Mouse (Mus musculus) stomach, postnatal 0 days (tissue): Measurements from ENCODE around the gene Cacna1a.

ENCODE experiments used
- CTCF ChIP-seq: IDR thresholded peaks from 2 replicates; pipeline ENCODE4 v1.5.1; 2016; ENCODE audit warnings: antibody characterized with exemption, low read depth, mild to moderate bottlenecking, moderate library complexity
- EP300 ChIP-seq: optimal IDR thresholded peaks from 2 replicates; pipeline ENCODE3; 2016; ENCODE audit warnings: antibody characterized with exemption

GRCm38 (mm10) chr8:84567541-84567940 lies 179.3 kb downstream of the Cacna1a start:
- TF ChIP-seq CTCF, result 0 out of 2 replicates have a peak, but pooled peaks have one; percentile 3
- no peak for TF ChIP-seq EP300
